Mouse (Mus musculus) cortical plate, adult 2 months (tissue): Measurements from ENCODE around the gene Tbx2.

ENCODE experiments used
- CTCF ChIP-seq: fragments of 200-500 bp; IDR thresholded peaks from 2 replicates; pipeline ENCODE4 v1.5.1; 2011; ENCODE audit warnings: mild to moderate bottlenecking, control low read depth, low read length; ENCODE audit not compliant: insufficient read depth; ENCODE audit errors: extremely low read depth
- POLR2A ChIP-seq: fragments of 200-500 bp; IDR thresholded peaks from 2 replicates; pipeline ENCODE4 v1.6.1; 2011; ENCODE audit warnings: mild to moderate bottlenecking, low read length, control low read depth; ENCODE audit not compliant: insufficient read depth; ENCODE audit errors: extremely low read depth

- TF ChIP-seq POLR2A (no peak), CTCF (no peak)
Observed at GRCm38 (mm10) chr11:85890563-85890845, 58.2 kb downstream of the Tbx2 start.
